Mouse (Mus musculus) embryonic facial prominence, embryonic 12.5 days (tissue): ENCODE data around the gene Tbc1d22a. TPM values are rescaled to one million over a fixed set of nuclear protein-coding genes. Genes with fewer than 3 reads are reported as not detected.

Experiments used
- ATAC-seq: fragments of 200-750 bp; cut with Nextera tagmentation; 2 replicates; pipeline ENCODE4 v1.8.0; 2017; ENCODE audit not compliant: insufficient number of reproducible peaks, insufficient read depth, low FRiP score, low TSS enrichment
- H3K27ac ChIP-seq: fragments of 300-500 bp; sonication (generic); 2 replicates; pipeline ENCODE4 v1.5.1; 2016; ENCODE audit warnings: mild to moderate bottlenecking
- H3K27me3 ChIP-seq: fragments of 300-500 bp; sonication (generic); 2 replicates; pipeline ENCODE4 v1.6.1; 2016; ENCODE audit warnings: mild to moderate bottlenecking, moderate library complexity
- H3K36me3 ChIP-seq: fragments of 300-500 bp; sonication (generic); 2 replicates; pipeline ENCODE4 v1.6.1; 2016; ENCODE audit warnings: mild to moderate bottlenecking
- H3K4me1 ChIP-seq: fragments of 300-500 bp; sonication (generic); 2 replicates; pipeline ENCODE4 v1.6.1; 2016
- H3K4me2 ChIP-seq: fragments of 300-500 bp; sonication (generic); replicated peaks from 2 replicates; pipeline ENCODE4 v1.6.1; 2016; ENCODE audit warnings: mild to moderate bottlenecking, moderate library complexity
- H3K4me3 ChIP-seq: fragments of 300-500 bp; sonication (generic); 2 replicates; pipeline ENCODE4 v1.5.1; 2016; ENCODE audit warnings: mild to moderate bottlenecking
- H3K9ac ChIP-seq: fragments of 300-500 bp; sonication (generic); 2 replicates; pipeline ENCODE4 v1.6.1; 2016; ENCODE audit warnings: mild to moderate bottlenecking, moderate library complexity
- H3K9me3 ChIP-seq: fragments of 300-500 bp; sonication (generic); 2 replicates; pipeline ENCODE4 v1.6.1; 2016; ENCODE audit warnings: mild to moderate bottlenecking, moderate library complexity
- WGBS: fragments of 180-500 bp; shearing (Covaris S2); methylation state at CpG from one replicate; pipeline ENCODE4 v1.1.7; 2016; 5-methylcytosine and 5-hydroxymethylcytosine counted together
- polyA plus RNA-seq: library from polyadenylated mRNA; unstranded; fragments of >200 nt; fragmentation: Nextera tagmentation; extraction: Ambion mirVana; gene quantifications from 2 replicates; pipeline ENCODE4 v1.2.1, GENCODE M21; 2016

Gene Tbc1d22a
- polyA plus RNA-seq, 1 experiment from 2014 or later = 13.0 TPM

- 78% methylated on average over 11 of the region's 11 CpGs for WGBS
- no peaks in the 10 kb centered on the region for H3K36me3 ChIP-seq
- H3K4me2 ChIP-seq = no peak overlapping the region
- H3K4me1 ChIP-seq = no peaks in the 10 kb centered on the region
- H3K4me3 ChIP-seq = no peak overlapping the region
- H3K27ac ChIP-seq = no peak overlapping the region
- ATAC-seq = no peak
- no peaks in the 10 kb centered on the region for H3K27me3 ChIP-seq
- H3K9me3 ChIP-seq = no peaks in the 10 kb centered on the region
- no peak overlapping the region for H3K9ac ChIP-seq
Measured at GRCm38 (mm10) chr15:86229623-86230022, 15.4 kb downstream of the Tbc1d22a start.

GRCm38 (mm10) chr15:86231170-86231569, 16.9 kb downstream of the Tbc1d22a start:
- WGBS = 88% methylated on average over 1 of the region's 1 CpGs
- no peak overlapping the region for H3K4me3 ChIP-seq
- no peaks in the 10 kb centered on the region for H3K4me1 ChIP-seq
- H3K9me3 ChIP-seq = no peaks in the 10 kb centered on the region
- no peaks in the 10 kb centered on the region for H3K27me3 ChIP-seq
- H3K9ac ChIP-seq = no peak overlapping the region
- peaks cover 8% of the 10 kb centered on the region; the same call in 1 of the 2 replicates for H3K36me3 ChIP-seq
- H3K27ac ChIP-seq = no peak overlapping the region
- H3K4me2 ChIP-seq = no peak overlapping the region
- no peak for ATAC-seq

GRCm38 (mm10) chr15:86231831-86232512, 17.7 kb downstream of the Tbc1d22a start:
- no peak for ATAC-seq
- Histone ChIP-seq H3K27me3 (no peaks in the 10 kb centered on the region), H3K36me3 (peaks cover 8% of the 10 kb centered on the region; the same call in 1 of the 2 replicates), H3K4me1 (no peaks in the 10 kb centered on the region), H3K9ac (no peak overlapping the region), H3K9me3 (no peaks in the 10 kb centered on the region), H3K4me3 (no peak overlapping the region), H3K4me2 (no peak overlapping the region), H3K27ac (no peak overlapping the region)
- WGBS = 69% methylated on average over 7 of the region's 7 CpGs

- Histone ChIP-seq H3K36me3 (peaks cover 8% of the 10 kb centered on the region; the same call in 1 of the 2 replicates), H3K4me1 (no peaks in the 10 kb centered on the region), H3K9me3 (no peaks in the 10 kb centered on the region), H3K27me3 (no peaks in the 10 kb centered on the region), H3K9ac (no peak overlapping the region), H3K27ac (no peak overlapping the region), H3K4me3 (no peak overlapping the region), H3K4me2 (no peak overlapping the region)
- 84% methylated on average over 5 of the region's 5 CpGs for WGBS
- no peak for ATAC-seq
Measured at GRCm38 (mm10) chr15:86234001-86234400, 19.7 kb downstream of the Tbc1d22a start.

GRCm38 (mm10) chr15:86234517-86235441, 20.5 kb downstream of the Tbc1d22a start:
- Histone ChIP-seq H3K27ac (no peak overlapping the region), H3K9me3 (no peaks in the 10 kb centered on the region), H3K9ac (no peak overlapping the region), H3K27me3 (no peaks in the 10 kb centered on the region), H3K4me1 (no peaks in the 10 kb centered on the region), H3K4me3 (no peak overlapping the region), H3K4me2 (no peak overlapping the region), H3K36me3 (peaks cover 14% of the 10 kb centered on the region; the same call in 1 of the 2 replicates)
- ATAC-seq = no peak
- WGBS = 83% methylated on average over 22 of the region's 22 CpGs

GRCm38 (mm10) chr15:86236252-86236651, 22.0 kb downstream of the Tbc1d22a start:
- no peak for ATAC-seq
- H3K9me3 ChIP-seq = no peaks in the 10 kb centered on the region
- no peak overlapping the region for H3K9ac ChIP-seq
- peaks cover 14% of the 10 kb centered on the region; the same call in 1 of the 2 replicates for H3K36me3 ChIP-seq
- H3K4me3 ChIP-seq = no peak overlapping the region
- H3K27me3 ChIP-seq = no peaks in the 10 kb centered on the region
- no peaks in the 10 kb centered on the region for H3K4me1 ChIP-seq
- H3K4me2 ChIP-seq = no peak overlapping the region
- 36% methylated on average over 4 of the region's 4 CpGs for WGBS
- no peak overlapping the region for H3K27ac ChIP-seq

GRCm38 (mm10) chr15:86238076-86238475, 23.8 kb downstream of the Tbc1d22a start:
- WGBS = 91% methylated on average over 3 of the region's 3 CpGs
- H3K27ac ChIP-seq = no peak overlapping the region
- no peaks in the 10 kb centered on the region for H3K27me3 ChIP-seq
- peaks cover 14% of the 10 kb centered on the region; the same call in 1 of the 2 replicates for H3K36me3 ChIP-seq
- H3K9me3 ChIP-seq = no peaks in the 10 kb centered on the region
- ATAC-seq = no peak
- H3K9ac ChIP-seq = no peak overlapping the region
- H3K4me2 ChIP-seq = no peak overlapping the region
- H3K4me1 ChIP-seq = no peaks in the 10 kb centered on the region
- no peak overlapping the region for H3K4me3 ChIP-seq

GRCm38 (mm10) chr15:86239068-86239467, 24.8 kb downstream of the Tbc1d22a start:
- 79% methylated on average over 6 of the region's 6 CpGs for WGBS
- no peak overlapping the region for H3K27ac ChIP-seq
- no peak overlapping the region for H3K9ac ChIP-seq
- H3K27me3 ChIP-seq = no peaks in the 10 kb centered on the region
- H3K4me2 ChIP-seq = no peak overlapping the region
- peaks cover 14% of the 10 kb centered on the region; the same call in 1 of the 2 replicates for H3K36me3 ChIP-seq
- ATAC-seq = no peak
- no peak overlapping the region for H3K4me3 ChIP-seq
- H3K4me1 ChIP-seq = no peaks in the 10 kb centered on the region
- H3K9me3 ChIP-seq = no peaks in the 10 kb centered on the region

- WGBS = 31% methylated on average over 10 of the region's 10 CpGs
- Histone ChIP-seq H3K4me3 (no peak overlapping the region), H3K27me3 (no peaks in the 10 kb centered on the region), H3K4me2 (no peak overlapping the region), H3K9ac (no peak overlapping the region), H3K4me1 (no peaks in the 10 kb centered on the region), H3K36me3 (peaks cover 14% of the 10 kb centered on the region; the same call in 1 of the 2 replicates), H3K9me3 (no peaks in the 10 kb centered on the region), H3K27ac (no peak overlapping the region)
- ATAC-seq = no peak
Measured at GRCm38 (mm10) chr15:86239801-86240200, 25.5 kb downstream of the Tbc1d22a start.

GRCm38 (mm10) chr15:86243708-86244107, 29.4 kb downstream of the Tbc1d22a start:
- no peaks in the 10 kb centered on the region for H3K9me3 ChIP-seq
- H3K4me1 ChIP-seq = no peaks in the 10 kb centered on the region
- no peaks in the 10 kb centered on the region for H3K27me3 ChIP-seq
- H3K4me3 ChIP-seq = no peak overlapping the region
- no peak overlapping the region for H3K27ac ChIP-seq
- WGBS = 40% methylated on average over 8 of the region's 8 CpGs
- no peak for ATAC-seq
- H3K36me3 ChIP-seq = 0 out of 2 replicates have a peak, but pooled peaks cover 6% of the 10 kb centered on the region
- H3K4me2 ChIP-seq = no peak overlapping the region
- no peak overlapping the region for H3K9ac ChIP-seq

- Histone ChIP-seq H3K9me3 (no peaks in the 10 kb centered on the region), H3K4me2 (no peak overlapping the region), H3K27me3 (no peaks in the 10 kb centered on the region), H3K4me1 (no peaks in the 10 kb centered on the region), H3K9ac (no peak overlapping the region), H3K4me3 (no peak overlapping the region), H3K27ac (no peak overlapping the region), H3K36me3 (0 out of 2 replicates have a peak, but pooled peaks cover 2% of the 10 kb centered on the region)
- ATAC-seq = no peak
- 88% methylated on average over 2 of the region's 2 CpGs for WGBS
Measured at GRCm38 (mm10) chr15:86244380-86244779, 30.1 kb downstream of the Tbc1d22a start.
